Mouse (Mus musculus) heart, embryonic 10.5 days (tissue): ENCODE measurements at regions not wholly inside any gene's neighbourhood (a gene's known extent, or its start where the extent isn't known, plus 50 kb on each side); places are given as distances from the start of the nearest gene placed in this dataset.

Experiments
- DNase-seq: peaks from one replicate; pipeline ENCODE4 v3.0.0-alpha.2; 2017; ENCODE audit warnings: low spot score
- H3K27ac ChIP-seq: fragments of 300-500 bp; sonication (generic); 2 replicates; pipeline ENCODE4 v1.5.1; 2016; ENCODE audit warnings: mild to moderate bottlenecking
- H3K27me3 ChIP-seq: fragments of 300-500 bp; sonication (generic); 2 replicates; pipeline ENCODE4 v1.6.1; 2016; ENCODE audit warnings: mild to moderate bottlenecking; ENCODE audit not compliant: poor library complexity, insufficient read depth, severe bottlenecking
- H3K36me3 ChIP-seq: fragments of 300-500 bp; sonication (generic); 2 replicates; pipeline ENCODE4 v1.6.1; 2016; ENCODE audit warnings: mild to moderate bottlenecking, moderate library complexity
- H3K4me1 ChIP-seq: fragments of 300-500 bp; sonication (generic); 2 replicates; pipeline ENCODE4 v1.6.1; 2016; ENCODE audit warnings: mild to moderate bottlenecking
- H3K4me3 ChIP-seq: fragments of 300-500 bp; sonication (generic); 2 replicates; pipeline ENCODE4 v1.5.1; 2016; ENCODE audit warnings: mild to moderate bottlenecking, moderate library complexity
- H3K9me3 ChIP-seq: fragments of 300-500 bp; sonication (generic); 2 replicates; pipeline ENCODE4 v1.6.1; 2016; ENCODE audit warnings: mild to moderate bottlenecking, moderate library complexity
- WGBS: fragments of 180-500 bp; shearing (Covaris S2); methylation state at CpG from one replicate; pipeline ENCODE4 v1.1.7; 2016; 5-methylcytosine and 5-hydroxymethylcytosine counted together

- Histone ChIP-seq H3K4me3 (no peak overlapping the region), H3K27ac (no peak overlapping the region), H3K9me3 (no peaks in the 10 kb centered on the region), H3K4me1 (0 out of 2 replicates have a peak, but pooled peaks cover 3% of the 10 kb centered on the region), H3K36me3 (no peaks in the 10 kb centered on the region), H3K27me3 (no peaks in the 10 kb centered on the region)
- 84% methylated on average over 10 of the region's 10 CpGs for WGBS
- no peak for DNase-seq
Observed at GRCm38 (mm10) chr4:81970472-81970871, 527.9 kb upstream of the Mpdz start.

- WGBS: 41% methylated on average over 3 of the region's 3 CpGs
- Histone ChIP-seq H3K9me3 (no peaks in the 10 kb centered on the region), H3K4me3 (no peak overlapping the region), H3K36me3 (no peaks in the 10 kb centered on the region), H3K27me3 (no peaks in the 10 kb centered on the region), H3K4me1 (0 out of 2 replicates have a peak, but pooled peaks cover 3% of the 10 kb centered on the region), H3K27ac (no peak overlapping the region)
- DNase-seq: no peak
Observed at GRCm38 (mm10) chr4:81969621-81970115, 527.1 kb upstream of the Mpdz start.

GRCm38 (mm10) chr4:81966054-81966623 is 523.5 kb upstream of the Mpdz start:
- 0 out of 2 replicates have a peak, but pooled peaks cover 3% of the 10 kb centered on the region for H3K4me1 ChIP-seq
- H3K27me3 ChIP-seq: no peaks in the 10 kb centered on the region
- no peaks in the 10 kb centered on the region for H3K9me3 ChIP-seq
- no peak for DNase-seq
- H3K27ac ChIP-seq: no peak overlapping the region
- H3K4me3 ChIP-seq: no peak overlapping the region
- WGBS: 87% methylated on average over 1 of the region's 1 CpGs
- no peaks in the 10 kb centered on the region for H3K36me3 ChIP-seq

- Histone ChIP-seq H3K27ac (no peak overlapping the region), H3K9me3 (no peaks in the 10 kb centered on the region), H3K27me3 (no peaks in the 10 kb centered on the region), H3K36me3 (no peaks in the 10 kb centered on the region), H3K4me1 (no peaks in the 10 kb centered on the region), H3K4me3 (no peak overlapping the region)
- 76% methylated on average over 10 of the region's 10 CpGs for WGBS
- DNase-seq: no peak
Observed at GRCm38 (mm10) chr4:81963112-81963511, 520.5 kb upstream of the Mpdz start.

- DNase-seq: no peak
- peaks cover under 1% of the 10 kb centered on the region for H3K4me1 ChIP-seq
- H3K36me3 ChIP-seq: no peaks in the 10 kb centered on the region
- H3K9me3 ChIP-seq: no peaks in the 10 kb centered on the region
- H3K27me3 ChIP-seq: no peaks in the 10 kb centered on the region
- WGBS: 68% methylated on average over 5 of the region's 5 CpGs
- H3K4me3 ChIP-seq: no peak overlapping the region
- no peak overlapping the region for H3K27ac ChIP-seq
Observed at GRCm38 (mm10) chr4:81962586-81962985, 520.0 kb upstream of the Mpdz start.

- WGBS: 78% methylated on average over 16 of the region's 16 CpGs
- Histone ChIP-seq H3K4me1 (peaks cover 6% of the 10 kb centered on the region), H3K36me3 (no peaks in the 10 kb centered on the region), H3K27me3 (no peaks in the 10 kb centered on the region), H3K27ac (no peak overlapping the region), H3K4me3 (no peak overlapping the region), H3K9me3 (no peaks in the 10 kb centered on the region)
- no peak for DNase-seq
Observed at GRCm38 (mm10) chr4:81960552-81961534, 518.2 kb upstream of the Mpdz start.

- DNase-seq: no peak
- 45% methylated on average over 6 of the region's 6 CpGs for WGBS
- Histone ChIP-seq H3K27ac (peak overlapping the region; percentile 49), H3K4me3 (no peak overlapping the region), H3K4me1 (peaks cover 16% of the 10 kb centered on the region), H3K36me3 (no peaks in the 10 kb centered on the region), H3K9me3 (no peaks in the 10 kb centered on the region), H3K27me3 (no peaks in the 10 kb centered on the region)
Observed at GRCm38 (mm10) chr4:81956926-81957694, 514.5 kb upstream of the Mpdz start.

GRCm38 (mm10) chr4:81953023-81953422 is 510.4 kb upstream of the Mpdz start:
- H3K27ac ChIP-seq: no peak overlapping the region
- peaks cover 16% of the 10 kb centered on the region for H3K4me1 ChIP-seq
- no peak for DNase-seq
- H3K27me3 ChIP-seq: no peaks in the 10 kb centered on the region
- no peak overlapping the region for H3K4me3 ChIP-seq
- 58% methylated on average over 4 of the region's 4 CpGs for WGBS
- no peaks in the 10 kb centered on the region for H3K36me3 ChIP-seq
- no peaks in the 10 kb centered on the region for H3K9me3 ChIP-seq

- Histone ChIP-seq H3K27me3 (no peaks in the 10 kb centered on the region), H3K9me3 (no peaks in the 10 kb centered on the region), H3K27ac (no peak overlapping the region), H3K4me1 (no peaks in the 10 kb centered on the region), H3K36me3 (no peaks in the 10 kb centered on the region), H3K4me3 (no peak overlapping the region)
- no peak for DNase-seq
- 78% methylated on average over 5 of the region's 5 CpGs for WGBS
Observed at GRCm38 (mm10) chr4:81937384-81937783, 494.8 kb upstream of the Mpdz start.

- no peak for DNase-seq
- Histone ChIP-seq H3K4me1 (peaks cover 15% of the 10 kb centered on the region), H3K4me3 (no peak overlapping the region), H3K27ac (no peak overlapping the region), H3K36me3 (no peaks in the 10 kb centered on the region), H3K9me3 (no peaks in the 10 kb centered on the region), H3K27me3 (no peaks in the 10 kb centered on the region)
- 54% methylated on average over 1 of the region's 1 CpGs for WGBS
Observed at GRCm38 (mm10) chr4:81930956-81931355, 488.3 kb upstream of the Mpdz start.

GRCm38 (mm10) chr4:81928581-81929244 is 486.1 kb upstream of the Mpdz start:
- no peak overlapping the region for H3K4me3 ChIP-seq
- no peaks in the 10 kb centered on the region for H3K36me3 ChIP-seq
- no peak for DNase-seq
- 60% methylated on average over 9 of the region's 9 CpGs for WGBS
- H3K4me1 ChIP-seq: peaks cover 16% of the 10 kb centered on the region
- peak overlapping the region; percentile 47; the same call in 1 of the 2 replicates for H3K27ac ChIP-seq
- no peaks in the 10 kb centered on the region for H3K9me3 ChIP-seq
- no peaks in the 10 kb centered on the region for H3K27me3 ChIP-seq

GRCm38 (mm10) chr4:81927176-81927714 is 484.6 kb upstream of the Mpdz start:
- Histone ChIP-seq H3K27ac (no peak overlapping the region), H3K4me3 (no peak overlapping the region), H3K36me3 (no peaks in the 10 kb centered on the region), H3K9me3 (no peaks in the 10 kb centered on the region), H3K4me1 (peaks cover 16% of the 10 kb centered on the region), H3K27me3 (no peaks in the 10 kb centered on the region)
- WGBS: 76% methylated on average over 2 of the region's 2 CpGs
- no peak for DNase-seq
